Mouse (Mus musculus): ENCODE data around the gene Clptm1l.

The Clptm1l gene

DNA sequence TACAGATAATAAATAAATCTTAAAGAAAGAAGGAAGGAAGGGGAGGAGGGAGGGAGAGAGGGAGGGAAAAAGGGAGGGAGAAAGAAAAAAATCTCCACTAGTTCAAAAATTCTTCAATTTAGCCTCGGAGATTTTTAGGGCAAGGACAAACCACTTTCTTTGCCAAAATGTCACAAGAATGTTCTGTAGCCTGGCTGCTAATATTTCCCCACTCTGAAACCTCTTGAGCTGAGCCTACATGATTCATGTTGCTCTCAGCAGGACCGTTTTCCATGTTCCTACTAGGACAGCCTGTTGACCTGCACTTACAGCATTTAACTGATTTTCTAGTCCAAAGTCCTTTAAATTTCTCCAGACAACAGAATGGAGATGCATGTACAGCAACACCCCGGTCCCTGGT is 51.2 kb downstream of the Clptm1l start:
- intact Hi-C loops (cut with DNase I): no loop called here

DNA sequence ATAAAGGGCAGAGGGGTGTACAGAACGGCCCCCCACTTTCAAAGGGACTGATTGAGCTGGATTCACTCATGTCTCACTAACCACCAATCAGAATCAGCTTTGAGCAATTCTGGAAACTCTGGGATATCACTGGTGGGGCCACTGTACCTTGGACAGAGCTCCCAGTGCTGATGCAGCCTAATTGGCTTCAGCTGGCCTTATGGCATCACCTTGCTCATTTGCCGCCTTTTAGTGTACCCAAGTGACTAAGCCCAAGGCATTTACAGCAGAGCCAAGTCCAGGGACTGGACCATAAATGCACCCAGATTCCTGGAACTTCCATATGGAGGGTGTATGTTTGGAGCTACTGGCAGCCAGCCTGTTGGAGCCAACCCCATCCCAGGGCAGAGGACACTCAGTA is 55.1 kb downstream of the Clptm1l start:
- intact Hi-C loops (cut with DNase I): no loop called here

GRCm38 (mm10) chr13:73660163-73660695 is 56.4 kb downstream of the Clptm1l start:
- intact Hi-C loops (cut with DNase I): no loop called here

All from adrenal gland (tissue).